Mouse (Mus musculus) splenic B cell, adult 2 months (primary cell): ENCODE data around the gene Palld.

ENCODE experiments used
- DNase-seq: peaks from one replicate; pipeline ENCODE4 v3.0.0-alpha.2; 2011; ENCODE audit warnings: low read depth, low spot score
- H3K27me3 ChIP-seq: 2 replicates; pipeline ENCODE4 v1.6.1; 2012; ENCODE audit warnings: mild to moderate bottlenecking, low read length, moderate library complexity, mixed read lengths; ENCODE audit not compliant: control insufficient read depth, poor library complexity, insufficient read depth, severe bottlenecking
- H3K36me3 ChIP-seq: 2 replicates; pipeline ENCODE4 v1.6.1; 2012; ENCODE audit warnings: mild to moderate bottlenecking, low read length, moderate library complexity, mixed read lengths; ENCODE audit not compliant: control insufficient read depth, poor library complexity, insufficient read depth, severe bottlenecking

The Palld gene

GRCm38 (mm10) chr8:61736739-61737243 is 165.7 kb downstream of the Palld start:
- H3K36me3 ChIP-seq, result no peaks in the 10 kb centered on the region
- no peak for DNase-seq
- H3K27me3 ChIP-seq, result no peaks in the 10 kb centered on the region

GRCm38 (mm10) chr8:61736117-61736516 is 166.4 kb downstream of the Palld start:
- H3K36me3 ChIP-seq, result no peaks in the 10 kb centered on the region
- H3K27me3 ChIP-seq, result no peaks in the 10 kb centered on the region
- DNase-seq, result no peak

- no peak for DNase-seq
- Histone ChIP-seq H3K36me3 (no peaks in the 10 kb centered on the region), H3K27me3 (no peaks in the 10 kb centered on the region)
Measured at GRCm38 (mm10) chr8:61734164-61734563, 168.3 kb downstream of the Palld start.

GRCm38 (mm10) chr8:61732184-61732583 is 170.3 kb downstream of the Palld start:
- DNase-seq, result no peak
- H3K36me3 ChIP-seq, result no peaks in the 10 kb centered on the region
- no peaks in the 10 kb centered on the region for H3K27me3 ChIP-seq

- no peak for DNase-seq
- no peaks in the 10 kb centered on the region for H3K36me3 ChIP-seq
- no peaks in the 10 kb centered on the region for H3K27me3 ChIP-seq
Measured at GRCm38 (mm10) chr8:61731306-61732088, 171.0 kb downstream of the Palld start.

GRCm38 (mm10) chr8:61730669-61731068 is 171.8 kb downstream of the Palld start:
- no peaks in the 10 kb centered on the region for H3K27me3 ChIP-seq
- no peak for DNase-seq
- no peaks in the 10 kb centered on the region for H3K36me3 ChIP-seq

GRCm38 (mm10) chr8:61725306-61726017 is 177.0 kb downstream of the Palld start:
- no peaks in the 10 kb centered on the region for H3K27me3 ChIP-seq
- DNase-seq, result no peak
- H3K36me3 ChIP-seq, result no peaks in the 10 kb centered on the region

GRCm38 (mm10) chr8:61722226-61722625 is 180.3 kb downstream of the Palld start:
- no peaks in the 10 kb centered on the region for H3K36me3 ChIP-seq
- no peaks in the 10 kb centered on the region for H3K27me3 ChIP-seq
- DNase-seq, result no peak

- H3K36me3 ChIP-seq, result no peaks in the 10 kb centered on the region
- H3K27me3 ChIP-seq, result no peaks in the 10 kb centered on the region
- DNase-seq, result no peak
Measured at GRCm38 (mm10) chr8:61715351-61716125, 187.0 kb downstream of the Palld start.

- no peak for DNase-seq
- Histone ChIP-seq H3K36me3 (no peaks in the 10 kb centered on the region), H3K27me3 (no peaks in the 10 kb centered on the region)
Measured at GRCm38 (mm10) chr8:61714293-61714831, 188.1 kb downstream of the Palld start.

- no peaks in the 10 kb centered on the region for H3K27me3 ChIP-seq
- no peaks in the 10 kb centered on the region for H3K36me3 ChIP-seq
- no peak for DNase-seq
Measured at GRCm38 (mm10) chr8:61713195-61713990, 189.1 kb downstream of the Palld start.

GRCm38 (mm10) chr8:61712426-61712825 is 190.1 kb downstream of the Palld start:
- Histone ChIP-seq H3K36me3 (no peaks in the 10 kb centered on the region), H3K27me3 (no peaks in the 10 kb centered on the region)
- no peak for DNase-seq

GRCm38 (mm10) chr8:61708586-61709305 is 193.7 kb downstream of the Palld start:
- DNase-seq, result no peak
- H3K36me3 ChIP-seq, result no peaks in the 10 kb centered on the region
- no peaks in the 10 kb centered on the region for H3K27me3 ChIP-seq
